Mouse (Mus musculus) erythroblast, embryonic 14.5 days (primary cell): ENCODE results near the gene Plin3.

Source experiments
- GATA1 ChIP-seq: IDR thresholded peaks from 2 replicates; pipeline ENCODE4 v1.6.1; 2012; ENCODE audit warnings: low read length, inconsistent platforms, mixed read lengths
- TAL1 ChIP-seq: IDR thresholded peaks from 3 replicates; pipeline ENCODE4 v1.6.1; 2012; ENCODE audit warnings: low read length, inconsistent platforms, mixed read lengths

GRCm38 (mm10) chr17:56292531-56293222 is at the start of gene Plin3:
- TF ChIP-seq GATA1: no peak
- no peak for TF ChIP-seq TAL1
